Mouse (Mus musculus): Measurements from ENCODE around the gene Traf4.
"Not testable (repeated sequence)": the region's sequence is repeated elsewhere in the genome, so short reads cannot be mapped to it uniquely, and the experiment has no call there.

Traf4 gene

DNA sequence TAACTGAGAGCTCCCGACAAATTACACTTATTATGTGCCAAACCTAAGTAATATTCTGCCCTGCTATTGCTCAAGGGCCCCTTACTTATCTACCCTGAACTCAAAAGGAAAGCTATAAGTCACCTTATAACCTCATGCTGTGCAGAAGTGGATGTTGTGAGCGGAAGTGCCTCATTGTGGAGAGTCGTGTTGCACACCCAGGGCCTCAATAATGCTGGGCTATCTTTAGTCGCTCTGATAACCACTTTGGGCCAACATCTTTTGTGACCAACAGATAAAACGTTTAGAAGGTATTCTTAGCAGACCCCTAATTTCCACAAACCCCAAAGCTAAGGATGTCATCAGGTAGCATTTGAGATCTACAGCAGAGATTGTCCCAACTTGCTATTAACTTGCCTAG lies 24.7 kb downstream of the Traf4 start:
- DNase-seq (ENCODE audit: low read depth) = no peak

DNA sequence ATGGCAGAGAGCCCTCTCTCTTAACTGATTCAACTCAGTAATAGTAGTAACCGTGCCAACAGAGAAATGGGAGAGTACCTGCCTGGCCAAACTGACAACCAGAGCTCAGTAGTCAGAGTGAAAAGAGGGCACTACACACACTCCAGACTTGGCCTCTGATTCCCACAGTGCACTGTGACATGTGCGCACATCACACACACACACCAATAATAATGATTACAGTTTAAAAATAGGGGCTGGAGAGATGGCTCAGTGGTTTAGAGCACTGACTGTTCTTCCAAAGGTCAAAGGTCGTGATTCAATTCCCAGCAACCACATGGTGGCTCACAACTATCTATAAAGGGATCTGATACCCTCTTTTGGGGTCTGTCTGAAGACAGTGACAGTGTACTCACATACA lies 27.4 kb downstream of the Traf4 start:
- DNase-seq (ENCODE audit: low read depth) = no peak

DNA sequence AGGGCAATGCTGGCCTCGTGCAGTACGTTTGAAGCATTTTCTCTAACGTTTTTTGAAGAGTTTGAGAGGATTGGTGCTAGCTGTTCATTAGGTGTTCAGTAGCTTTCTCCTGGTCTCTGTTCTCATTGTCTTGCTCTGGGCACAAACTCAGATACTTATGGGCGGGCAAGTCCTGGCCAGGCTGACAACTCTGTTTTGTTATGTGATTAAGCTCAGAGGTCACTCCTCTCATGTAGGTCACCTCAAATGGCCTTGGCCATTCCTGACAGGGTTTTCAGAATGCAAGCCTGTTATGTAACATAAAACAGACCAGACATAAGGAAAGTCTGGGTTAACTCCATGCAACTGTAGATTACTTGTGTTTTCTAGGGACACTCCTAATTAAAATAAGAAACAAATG lies 27.8 kb downstream of the Traf4 start:
- DNase-seq (ENCODE audit: low read depth) = no peak

DNA sequence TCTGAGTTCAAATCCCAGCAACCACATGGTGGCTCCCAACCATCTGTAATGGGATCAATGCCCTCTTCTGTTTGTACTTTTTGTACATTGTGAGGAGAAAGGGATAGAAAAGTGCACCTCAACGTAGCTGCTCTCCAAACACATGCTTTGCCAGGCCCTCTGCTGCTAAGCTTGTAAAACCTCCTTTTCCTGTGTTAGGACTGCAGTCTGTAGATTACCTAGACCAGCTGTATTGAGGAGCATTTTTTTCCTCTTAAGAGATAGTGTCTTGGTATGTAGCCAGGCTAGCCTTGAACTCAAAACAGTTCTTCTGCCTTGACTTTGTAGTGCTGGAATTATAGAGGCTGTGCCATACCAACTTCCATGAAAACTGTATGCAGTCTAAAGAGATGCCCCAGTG lies 29.3 kb downstream of the Traf4 start:
- no peak for DNase-seq (ENCODE audit: low read depth)

DNA sequence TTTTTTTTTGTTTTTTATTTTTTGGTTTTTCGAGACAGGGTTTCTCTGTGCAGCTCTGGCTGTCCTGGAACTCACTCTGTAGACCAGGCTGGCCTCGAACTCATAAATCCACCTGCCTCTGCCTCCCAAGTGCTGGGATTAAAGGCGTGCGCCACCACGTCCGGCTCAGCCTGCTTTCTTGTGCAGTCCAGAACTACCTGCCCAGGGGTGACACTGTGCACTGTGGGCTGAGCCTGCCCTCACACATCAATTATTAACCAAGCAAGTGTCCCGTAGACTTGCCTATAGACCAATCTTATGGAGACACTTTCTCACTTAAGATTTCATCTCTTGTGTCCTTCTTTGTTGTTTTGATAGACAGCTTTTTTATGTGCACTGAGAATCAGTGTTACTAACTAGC lies 30.1 kb downstream of the Traf4 start:
- not testable (repeated sequence) for DNase-seq (ENCODE audit: low read depth)

DNA sequence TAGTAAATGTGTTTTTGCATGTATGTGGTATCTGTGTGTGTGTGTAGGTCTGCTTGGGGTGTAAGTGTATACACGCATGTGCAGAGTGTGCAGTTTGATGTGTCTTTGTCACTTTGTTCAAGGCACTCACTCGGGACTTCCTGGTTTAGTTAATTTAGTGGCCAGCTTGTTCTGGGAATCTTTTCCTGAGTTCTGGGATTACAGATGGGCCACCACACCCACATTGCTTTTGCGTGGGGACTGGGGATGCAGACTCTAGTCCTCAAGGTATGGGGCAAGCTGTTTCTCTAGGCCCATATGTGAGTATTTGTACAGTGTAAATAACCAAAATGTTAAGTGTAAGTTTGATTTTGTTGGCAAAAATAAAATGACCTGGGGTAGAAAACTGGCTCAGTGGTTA lies 31.0 kb downstream of the Traf4 start:
- no peak for DNase-seq (ENCODE audit: low read depth)

DNA sequence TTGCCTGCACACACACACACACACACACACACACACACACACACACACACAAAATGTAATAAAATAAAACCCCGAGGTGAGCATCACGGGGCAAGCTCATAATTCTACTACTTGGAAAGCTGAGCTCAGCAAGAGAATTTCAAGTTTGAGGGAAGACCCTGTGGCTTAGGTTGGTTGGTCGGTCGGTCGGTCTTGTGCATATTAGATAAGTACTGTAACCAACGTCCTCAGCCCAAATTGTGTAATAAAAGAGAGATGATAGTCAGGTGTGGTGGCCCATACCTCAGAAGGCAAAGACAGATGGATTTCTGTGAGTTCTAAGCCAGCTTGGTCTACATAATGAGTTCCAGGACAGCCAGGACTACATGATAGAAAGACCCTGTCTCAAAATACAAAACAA lies 31.5 kb downstream of the Traf4 start:
- no peak for DNase-seq (ENCODE audit: low read depth)

DNA sequence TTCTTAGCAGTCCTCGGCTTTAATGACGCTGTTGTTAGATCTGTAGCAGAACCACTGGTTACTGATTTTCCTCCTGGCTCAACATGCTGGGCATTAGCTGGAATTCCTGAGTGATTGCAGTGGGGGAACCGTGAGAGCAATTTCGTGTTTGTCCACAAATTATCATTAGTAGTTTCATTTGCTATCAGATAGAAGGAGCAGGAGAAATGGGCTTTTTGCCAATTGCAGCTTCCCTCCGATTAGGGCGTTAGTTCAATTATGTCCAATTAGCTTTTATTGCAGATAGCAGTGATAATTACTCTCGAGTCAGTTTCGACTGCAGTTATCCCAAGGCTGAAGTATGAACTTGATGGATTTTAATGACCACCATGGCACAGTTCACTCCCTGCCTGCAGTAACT lies 35.9 kb downstream of the Traf4 start:
- DNase-seq (ENCODE audit: low read depth) = no peak

DNA sequence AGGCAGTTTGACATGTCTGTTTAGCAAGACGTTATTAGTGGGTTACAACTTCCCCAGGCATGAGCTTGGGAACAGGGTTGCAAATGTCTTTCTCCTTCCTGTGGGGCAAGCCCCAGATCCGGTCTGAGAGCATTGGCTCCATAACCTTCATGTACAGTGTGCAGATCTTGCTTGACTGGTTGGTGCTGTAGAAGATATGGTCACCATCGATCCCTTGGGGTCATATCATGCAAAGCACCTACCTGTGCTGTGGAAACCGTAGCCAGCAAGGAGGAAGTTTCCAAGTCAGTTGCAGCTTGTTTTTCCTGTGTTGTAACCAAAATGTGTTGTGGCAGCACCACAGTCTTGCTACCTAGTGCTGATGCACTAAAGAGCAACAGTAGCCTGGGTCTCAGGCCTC lies 38.6 kb downstream of the Traf4 start:
- no peak for DNase-seq (ENCODE audit: low read depth)

DNA sequence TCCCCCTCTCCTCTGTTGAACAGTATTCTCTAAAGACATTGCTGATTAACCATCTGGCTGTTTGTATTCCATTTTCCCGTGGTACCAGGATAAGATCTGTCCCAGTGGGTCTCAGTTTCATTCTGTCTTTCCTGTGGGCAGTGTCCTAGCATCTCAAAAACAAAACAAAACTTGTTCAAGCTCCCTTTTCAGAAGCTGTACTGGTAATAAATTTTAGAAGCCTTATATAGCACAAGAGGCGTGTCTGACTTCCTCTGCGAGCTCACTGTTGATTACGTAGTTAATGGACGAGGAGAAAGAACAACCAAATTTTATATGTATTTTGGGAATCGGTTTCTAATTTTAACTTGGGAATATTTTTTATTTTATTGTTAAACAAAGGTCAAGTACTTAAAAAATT lies 39.7 kb downstream of the Traf4 start:
- DNase-seq (ENCODE audit: low read depth) = no peak

DNA sequence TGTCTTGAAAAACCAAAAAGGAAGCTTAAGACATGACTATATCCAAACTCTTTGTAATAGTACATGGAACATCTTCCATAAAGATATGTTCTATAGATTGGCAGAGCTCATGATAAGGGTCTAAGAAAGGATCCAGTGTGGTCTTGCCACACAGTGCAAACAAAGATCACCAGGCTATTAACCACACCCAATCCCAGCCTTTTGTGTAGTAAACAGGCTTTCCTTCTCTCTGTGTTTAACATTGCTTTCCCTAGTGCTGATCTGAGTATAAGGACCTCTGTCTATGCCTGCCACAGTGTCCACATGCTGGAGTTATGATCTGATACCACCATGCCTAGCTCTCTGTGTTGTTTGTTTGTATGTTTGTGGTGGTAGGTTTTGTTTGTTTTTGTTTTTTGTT lies 41.6 kb downstream of the Traf4 start:
- no peak for DNase-seq (ENCODE audit: low read depth)

DNA sequence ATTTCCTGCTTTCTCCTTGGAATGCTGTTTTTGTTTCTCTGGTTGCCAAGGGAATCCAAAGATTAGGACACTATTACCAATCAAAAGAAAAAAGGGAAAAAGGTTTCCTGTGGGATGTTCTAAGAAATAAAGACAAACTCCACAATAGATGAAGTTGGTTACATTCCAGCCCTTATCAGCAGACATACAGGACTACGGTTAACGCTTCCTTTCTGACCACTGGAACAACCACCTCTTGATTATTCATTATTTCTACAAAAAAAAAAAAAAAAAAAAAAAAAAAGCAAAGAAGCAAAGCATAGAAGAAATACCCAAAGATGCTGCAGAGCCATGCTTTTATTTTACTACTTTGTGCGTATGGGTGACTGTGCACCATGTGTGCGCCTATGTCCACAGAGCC lies 42.6 kb downstream of the Traf4 start:
- DNase-seq (ENCODE audit: low read depth) = no peak

DNA sequence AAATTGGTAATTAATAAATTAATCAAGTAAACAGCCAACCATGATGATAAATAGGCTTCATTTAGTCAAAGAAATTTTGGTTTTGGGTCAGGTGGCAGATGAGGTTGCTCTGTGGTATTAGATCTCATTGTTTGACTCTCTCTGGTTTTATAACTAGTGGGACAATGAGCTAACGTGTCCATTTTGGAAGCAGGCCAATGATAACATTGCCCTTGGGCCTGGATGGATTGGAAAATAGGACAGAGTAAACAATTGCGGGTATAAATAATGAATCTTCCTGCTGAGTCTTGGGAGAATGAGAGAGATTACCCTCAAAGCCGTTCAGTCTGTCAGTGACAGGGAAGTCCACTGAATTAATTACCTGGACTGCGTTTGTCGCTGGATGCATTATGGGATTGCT lies 44.2 kb downstream of the Traf4 start:
- no peak for DNase-seq (ENCODE audit: low read depth)

DNA sequence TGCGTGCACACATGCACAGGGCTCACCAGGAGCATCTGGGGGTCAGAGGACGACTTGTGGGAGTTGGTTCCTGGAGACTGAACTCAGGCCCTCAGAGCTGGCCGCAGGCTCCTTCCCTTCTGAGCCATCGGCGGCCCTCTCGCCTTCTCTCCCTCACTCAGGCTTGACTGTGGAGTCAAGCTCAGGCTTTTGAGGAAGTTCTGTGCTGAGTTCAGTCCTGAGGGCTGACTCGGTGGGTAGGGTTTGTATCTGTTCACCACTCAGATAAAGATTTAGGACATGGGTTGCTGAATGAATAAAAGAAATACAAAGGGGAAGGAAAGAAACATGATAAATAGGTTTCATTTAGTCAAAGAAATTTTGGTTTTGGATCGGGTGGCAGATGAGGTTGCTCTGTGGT lies 45.5 kb downstream of the Traf4 start:
- no peak for DNase-seq (ENCODE audit: low read depth)

DNA sequence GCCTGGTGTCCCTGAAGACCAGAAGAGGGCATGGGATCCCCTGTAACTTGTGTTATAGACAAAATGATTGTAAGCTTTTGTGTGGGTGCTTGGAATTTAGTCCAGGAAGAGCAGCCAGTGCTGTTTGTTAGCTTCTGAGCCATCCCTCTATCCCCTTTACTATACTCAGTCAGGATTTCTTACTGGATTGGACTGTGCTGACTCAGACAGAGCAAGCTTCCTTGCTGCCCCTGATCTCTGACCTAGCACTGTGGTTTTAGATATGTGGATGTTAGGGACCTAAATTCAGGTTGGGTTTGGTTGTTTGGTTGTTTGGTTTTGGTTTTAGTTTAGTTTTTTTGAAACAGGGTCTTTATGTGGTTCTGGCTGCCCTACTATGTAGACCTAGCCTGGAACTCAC lies 46.9 kb downstream of the Traf4 start:
- no peak for DNase-seq (ENCODE audit: low read depth)

DNA sequence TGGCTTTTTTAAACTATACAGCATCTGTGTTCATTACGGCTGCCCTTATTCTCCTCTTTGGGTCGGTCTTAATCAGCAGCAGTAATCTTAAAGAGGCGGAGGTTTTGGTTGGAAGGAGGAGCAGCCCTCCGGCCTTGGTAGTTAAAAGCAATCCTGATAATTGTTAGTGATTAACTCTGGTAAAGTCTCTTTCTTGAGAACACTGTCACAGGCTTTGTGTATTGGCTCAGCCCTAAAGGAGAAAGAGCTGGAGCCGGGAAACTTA lies 49.3 kb downstream of the Traf4 start:
- no peak for DNase-seq (ENCODE audit: low read depth)

DNA sequence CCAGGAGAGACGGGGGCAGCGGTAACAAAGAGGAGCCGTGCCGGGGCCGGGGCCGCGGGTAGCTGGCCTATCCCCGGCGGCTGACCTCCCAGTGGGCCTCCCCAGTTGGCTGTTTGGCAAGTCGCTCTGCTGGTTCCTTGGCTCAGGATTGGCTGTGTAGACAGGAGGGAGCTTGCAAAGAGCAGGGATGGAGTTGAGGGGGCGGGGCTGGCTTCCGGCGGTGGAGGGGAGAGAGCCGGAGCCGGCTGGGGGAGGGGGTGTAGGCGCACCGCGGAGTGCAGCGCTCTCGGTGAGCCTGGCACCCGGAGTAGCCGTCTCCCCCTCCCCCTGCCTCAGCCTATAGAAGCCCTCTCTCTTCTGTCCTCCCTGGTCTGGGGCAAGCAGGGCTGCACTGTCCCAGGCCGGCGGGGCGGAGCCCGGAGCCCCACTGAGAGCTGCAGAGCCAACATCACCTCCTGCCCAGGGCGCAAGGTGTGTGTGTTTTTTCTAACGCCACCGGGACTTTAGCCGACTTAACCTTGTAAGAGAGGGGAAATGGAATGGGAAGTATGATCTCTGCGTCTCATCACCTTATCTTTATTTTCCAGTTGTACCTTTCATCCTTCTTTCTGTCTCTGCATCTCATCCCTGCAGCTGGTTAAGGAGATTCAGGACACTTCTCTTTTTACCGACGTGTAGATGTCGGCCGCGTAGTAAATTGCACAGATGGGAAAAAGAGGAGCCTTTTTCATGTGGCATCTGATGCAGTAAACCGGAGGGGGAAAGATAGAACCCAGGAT lies 49.8 kb downstream of the Traf4 start:
- DNase-seq (ENCODE audit: low read depth) = peak; percentile 93

DNA sequence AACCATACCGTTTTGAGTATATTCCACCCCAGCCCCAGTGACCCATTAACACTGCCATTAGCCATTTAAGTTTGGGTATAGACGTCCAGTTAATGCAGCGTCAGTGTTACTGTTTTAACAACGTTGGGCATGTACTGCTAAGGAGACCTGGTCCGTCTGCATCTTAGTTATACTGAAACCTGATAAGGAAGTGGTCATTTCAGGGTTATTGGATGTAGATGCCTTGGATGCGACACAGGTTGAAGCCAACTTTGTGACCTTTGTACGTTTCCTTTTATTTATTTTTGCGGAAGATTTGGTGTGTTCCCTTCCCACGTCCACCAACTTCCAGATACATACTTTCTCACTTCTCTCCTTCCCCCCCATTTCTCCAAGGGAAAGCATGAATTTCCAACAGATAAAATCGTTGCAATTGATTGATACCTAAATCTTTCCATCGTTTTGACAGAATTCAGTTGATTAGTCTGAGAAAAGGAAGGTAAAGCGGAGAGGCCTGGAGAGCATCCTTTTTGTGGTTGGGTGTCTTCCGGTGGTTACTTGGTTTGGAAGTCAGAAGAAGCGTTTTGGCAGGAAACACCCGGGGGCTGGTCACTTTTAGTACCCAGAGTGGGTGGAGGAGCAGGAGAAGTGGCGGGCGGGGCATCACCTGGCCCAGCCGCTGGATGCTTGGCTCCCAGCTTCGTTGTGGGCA lies 50.6 kb downstream of the Traf4 start:
- DNase-seq (ENCODE audit: low read depth) = no peak

DNA sequence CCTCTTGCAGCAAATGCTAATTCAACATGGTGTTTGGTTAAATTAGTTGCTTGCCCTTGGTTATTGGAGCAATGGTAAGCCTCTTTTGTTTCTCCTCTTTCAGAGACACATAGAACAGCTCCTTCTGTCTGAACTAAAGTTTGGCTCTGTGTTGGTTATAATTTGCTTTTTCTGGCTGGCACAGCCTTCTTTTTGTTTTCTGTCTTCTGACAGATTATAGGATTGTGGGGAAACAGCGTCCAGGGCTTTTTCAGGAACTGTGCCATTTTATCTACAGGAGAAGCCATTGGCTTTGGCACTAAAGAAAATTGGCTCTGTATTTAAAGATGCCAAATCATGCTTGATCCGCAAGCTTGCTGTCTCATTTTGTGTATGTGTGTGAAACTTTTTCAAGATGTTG lies 51.8 kb downstream of the Traf4 start:
- no peak for DNase-seq (ENCODE audit: low read depth)
